Mouse (Mus musculus): ENCODE measurements at regions not wholly inside any gene's neighbourhood (a gene's known extent, or its start where the extent isn't known, plus 50 kb on each side); places are given as distances from the start of the nearest gene placed in this dataset.

GRCm38 (mm10) chr8:35299088-35299487 lies 466.5 kb upstream of the Gm19410 start:
- DNase-seq (ENCODE audit: extremely low spot score, low read depth, low spot score), result no peak

GRCm38 (mm10) chr8:35300359-35300758 lies 465.2 kb upstream of the Gm19410 start:
- DNase-seq (ENCODE audit: extremely low spot score, low read depth, low spot score), result no peak

- DNase-seq (ENCODE audit: extremely low spot score, low read depth, low spot score), result no peak
These were observed 464.6 kb upstream of the Gm19410 start for GRCm38 (mm10) chr8:35300881-35301521.

GRCm38 (mm10) chr8:35302856-35303255 lies 462.7 kb upstream of the Gm19410 start:
- no peak for DNase-seq (ENCODE audit: extremely low spot score, low read depth, low spot score)

- no peak for DNase-seq (ENCODE audit: extremely low spot score, low read depth, low spot score)
These were observed 444.2 kb upstream of the Gm19410 start for GRCm38 (mm10) chr8:35321270-35321865.

GRCm38 (mm10) chr8:35323180-35323975 lies 442.2 kb upstream of the Gm19410 start:
- DNase-seq (ENCODE audit: extremely low spot score, low read depth, low spot score), result no peak
